Mouse (Mus musculus) embryonic fibroblast, embryonic 13.5 days (primary cell): ENCODE data around the gene Asic5.

Experiments used
- CTCF ChIP-seq: IDR thresholded peaks from 2 replicates; pipeline ENCODE4 v1.5.1; 2011; ENCODE audit warnings: mild to moderate bottlenecking, control low read depth, low read length, moderate library complexity, borderline replicate concordance; ENCODE audit not compliant: insufficient read depth
- POLR2A ChIP-seq: IDR thresholded peaks from 2 replicates; pipeline ENCODE4 v1.6.1; 2011; ENCODE audit warnings: low read depth, mild to moderate bottlenecking, control low read depth, low read length, moderate library complexity

DNA sequence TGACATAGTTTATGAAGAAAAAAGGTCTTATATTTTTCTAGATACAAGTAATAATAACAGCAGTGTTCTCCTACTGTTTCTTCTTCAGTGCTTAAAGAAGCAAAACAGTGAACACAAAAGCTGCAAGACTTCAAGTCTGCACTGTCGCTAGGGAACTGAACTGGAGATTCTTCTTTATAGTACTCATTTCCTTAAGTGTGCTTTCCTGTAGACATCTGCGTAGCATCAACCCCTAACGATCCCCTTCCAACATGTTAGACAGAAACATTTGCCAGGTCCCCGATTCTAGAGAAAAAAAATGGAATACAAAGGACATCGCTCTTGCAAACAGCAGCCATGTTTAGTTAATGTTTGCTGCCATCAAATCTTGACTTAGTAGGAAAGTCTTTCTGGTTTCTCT lies 85.7 kb downstream of the Asic5 start:
- no peak for TF ChIP-seq CTCF
- TF ChIP-seq POLR2A, result no peak
